Mouse (Mus musculus) stomach, postnatal 0 days (tissue): ENCODE measurements around the gene Abhd14a.

ENCODE experiments used
- CTCF ChIP-seq: IDR thresholded peaks from 2 replicates; pipeline ENCODE4 v1.5.1; 2016; ENCODE audit warnings: antibody characterized with exemption, low read depth, mild to moderate bottlenecking, moderate library complexity
- EP300 ChIP-seq: optimal IDR thresholded peaks from 2 replicates; pipeline ENCODE3; 2016; ENCODE audit warnings: antibody characterized with exemption

DNA sequence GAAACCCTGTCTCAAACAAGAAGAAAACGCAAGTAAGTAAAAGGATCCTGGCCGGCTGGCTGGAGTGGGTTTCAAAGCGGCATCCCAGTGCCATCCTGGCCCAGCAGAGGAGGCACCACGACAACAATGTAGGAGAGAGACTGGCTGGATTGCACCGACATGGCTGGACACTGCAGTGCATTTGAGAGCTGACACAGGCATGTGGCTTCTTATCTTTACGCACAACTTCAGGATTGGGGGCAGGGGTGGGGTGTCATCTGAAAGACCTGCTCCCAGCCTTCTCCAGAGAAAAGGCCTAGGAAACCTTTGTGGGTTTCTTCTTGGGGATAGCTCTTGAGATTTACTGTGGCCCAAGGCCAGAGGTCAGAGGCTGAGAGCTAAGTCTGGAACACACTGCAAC lies 35.7 kb downstream of the Abhd14a start:
- TF ChIP-seq CTCF (no peak), EP300 (no peak)
